Mouse (Mus musculus) urinary bladder, adult 2 months (tissue): ENCODE data around the gene 1700056E22Rik. TPM values are rescaled to one million over a fixed set of nuclear protein-coding genes. Genes with fewer than 3 reads are reported as not detected.

Experiments
- DNase-seq: peaks from one replicate; pipeline ENCODE4 v3.0.0; 2022; ENCODE audit warnings: low spot score
- polyA plus RNA-seq: library from polyadenylated mRNA; depleted of rRNA; stranded (reverse); fragments of >200 nt; gene quantifications from 2 replicates; pipeline ENCODE4 v1.2.3, GENCODE M21; 2012; rRNA removed

The 1700056E22Rik gene
- polyA plus RNA-seq, 1 experiment = 0.66 TPM

- no peak for DNase-seq
Measured at GRCm38 (mm10) chr1:184019042-184019721, 14.9 kb downstream of the 1700056E22Rik start.

GRCm38 (mm10) chr1:184017606-184018005 is 16.5 kb downstream of the 1700056E22Rik start:
- DNase-seq = no peak

GRCm38 (mm10) chr1:184015995-184016730 is 17.9 kb downstream of the 1700056E22Rik start:
- no peak for DNase-seq

GRCm38 (mm10) chr1:184014091-184014490 is 20.0 kb downstream of the 1700056E22Rik start:
- DNase-seq = no peak

- DNase-seq = no peak
Measured at GRCm38 (mm10) chr1:184013106-184013505, 21.0 kb downstream of the 1700056E22Rik start, which contains the start of gene Dusp10. Gene Dusp10 (plus strand): TSS chr1:184013302.

- DNase-seq = no peak
Measured at GRCm38 (mm10) chr1:184011311-184011710, 22.8 kb downstream of the 1700056E22Rik start.

- DNase-seq = no peak
Measured at GRCm38 (mm10) chr1:184006086-184006485, 28.0 kb downstream of the 1700056E22Rik start.

- DNase-seq = no peak
Measured at GRCm38 (mm10) chr1:184005315-184006058, 28.6 kb downstream of the 1700056E22Rik start.

- DNase-seq = no peak
Measured at GRCm38 (mm10) chr1:184004311-184004710, 29.8 kb downstream of the 1700056E22Rik start.

- no peak for DNase-seq
Measured at GRCm38 (mm10) chr1:184002470-184002869, 31.6 kb downstream of the 1700056E22Rik start.

GRCm38 (mm10) chr1:183997207-183997606 is 36.9 kb downstream of the 1700056E22Rik start:
- DNase-seq = no peak

GRCm38 (mm10) chr1:183991921-183992320 is 42.2 kb downstream of the 1700056E22Rik start:
- no peak for DNase-seq

- no peak for DNase-seq
Measured at GRCm38 (mm10) chr1:183987711-183988245, 46.3 kb downstream of the 1700056E22Rik start.

Other genes starting within 250 kb of the 1700056E22Rik start
- 8.4 and 10.3 TPM in 2 replicates for gene Dusp10, start 21.0 kb downstream of the 1700056E22Rik start, polyA plus RNA-seq